Mouse (Mus musculus): ENCODE measurements around the gene Retreg3.

DNA sequence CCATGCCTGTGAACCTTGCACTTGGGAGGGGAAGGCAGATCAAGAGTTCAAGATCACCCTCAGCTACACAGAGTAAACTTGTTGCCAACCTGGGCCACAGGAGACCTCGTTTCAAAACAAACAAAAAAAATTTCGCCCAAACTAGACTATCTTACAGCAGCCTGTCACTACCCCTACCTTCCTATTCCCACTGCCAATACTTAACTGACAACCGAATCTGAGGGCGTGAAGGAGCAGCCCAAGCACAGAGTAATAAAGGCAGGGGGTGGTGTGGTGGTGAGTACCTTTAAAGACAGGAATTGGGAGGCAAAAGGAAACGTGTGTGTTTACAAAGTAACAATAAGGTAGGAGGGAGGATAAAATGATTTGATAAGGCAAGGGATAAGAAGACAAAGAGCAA is 9.0 kb downstream of the Retreg3 start:
- TF ChIP-seq CTCF (IDR thresholded peaks at IDR 0.05; ENCODE audit: extremely low read depth, insufficient read length, insufficient replicate concordance, low read depth, low read length) (no peak), POLR2A (IDR thresholded peaks at IDR 0.05; ENCODE audit: low read depth, low read length) (no peak)
